Mouse (Mus musculus): Measurements from ENCODE around the gene Gjb5. TPM values are rescaled to one million over a fixed set of nuclear protein-coding genes. Genes with fewer than 3 reads are reported as not detected.

The Gjb5 gene
- polyA plus RNA-seq, 1 experiment, result 0.37 TPM

DNA sequence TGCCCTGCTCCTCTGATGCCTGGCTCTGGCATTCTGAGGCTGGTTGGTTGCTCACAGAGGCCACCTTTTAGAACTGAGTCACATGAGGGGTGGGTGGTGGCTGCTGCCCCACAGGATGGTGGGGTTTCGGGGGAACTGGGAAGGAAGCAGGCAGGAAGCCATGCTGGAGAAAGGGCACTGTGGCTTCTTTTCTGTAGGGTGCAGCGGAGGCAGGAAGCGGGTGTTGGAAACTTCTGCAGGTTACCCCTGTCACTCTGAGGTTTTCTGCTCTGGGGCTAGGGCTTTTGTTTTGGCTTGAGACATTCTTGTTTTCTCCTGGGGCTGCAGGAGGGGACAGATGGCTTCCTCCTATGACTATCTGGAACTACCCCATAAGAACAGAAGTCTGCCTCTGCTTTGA lies 4.5 kb upstream of the Gjb5 start:
- Histone ChIP-seq H3K36me3 (ENCODE audit: control insufficient read depth, insufficient read depth) (no peaks in the 10 kb centered on the region), H3K27me3 (ENCODE audit: control insufficient read depth, insufficient read depth, insufficient read length) (peaks cover 3% of the 10 kb centered on the region), H3K79me2 (ENCODE audit: control insufficient read depth, insufficient read depth) (no peaks in the 10 kb centered on the region), H3K79me3 (ENCODE audit: low read depth) (no peaks in the 10 kb centered on the region), H3K4me3 (ENCODE audit: insufficient read depth, poor library complexity, severe bottlenecking) (no peak overlapping the region), H3ac (ENCODE audit: control insufficient read depth, insufficient read length, low read depth) (no peak overlapping the region)
- TF ChIP-seq MYOG (IDR thresholded peaks at IDR 0.05; ENCODE audit: control insufficient read depth, extremely low read depth, insufficient read length), result no peak
- TF ChIP-seq CTCF (IDR thresholded peaks at IDR 0.05; ENCODE audit: control insufficient read depth, insufficient read depth, insufficient read length), result no peak

DNA sequence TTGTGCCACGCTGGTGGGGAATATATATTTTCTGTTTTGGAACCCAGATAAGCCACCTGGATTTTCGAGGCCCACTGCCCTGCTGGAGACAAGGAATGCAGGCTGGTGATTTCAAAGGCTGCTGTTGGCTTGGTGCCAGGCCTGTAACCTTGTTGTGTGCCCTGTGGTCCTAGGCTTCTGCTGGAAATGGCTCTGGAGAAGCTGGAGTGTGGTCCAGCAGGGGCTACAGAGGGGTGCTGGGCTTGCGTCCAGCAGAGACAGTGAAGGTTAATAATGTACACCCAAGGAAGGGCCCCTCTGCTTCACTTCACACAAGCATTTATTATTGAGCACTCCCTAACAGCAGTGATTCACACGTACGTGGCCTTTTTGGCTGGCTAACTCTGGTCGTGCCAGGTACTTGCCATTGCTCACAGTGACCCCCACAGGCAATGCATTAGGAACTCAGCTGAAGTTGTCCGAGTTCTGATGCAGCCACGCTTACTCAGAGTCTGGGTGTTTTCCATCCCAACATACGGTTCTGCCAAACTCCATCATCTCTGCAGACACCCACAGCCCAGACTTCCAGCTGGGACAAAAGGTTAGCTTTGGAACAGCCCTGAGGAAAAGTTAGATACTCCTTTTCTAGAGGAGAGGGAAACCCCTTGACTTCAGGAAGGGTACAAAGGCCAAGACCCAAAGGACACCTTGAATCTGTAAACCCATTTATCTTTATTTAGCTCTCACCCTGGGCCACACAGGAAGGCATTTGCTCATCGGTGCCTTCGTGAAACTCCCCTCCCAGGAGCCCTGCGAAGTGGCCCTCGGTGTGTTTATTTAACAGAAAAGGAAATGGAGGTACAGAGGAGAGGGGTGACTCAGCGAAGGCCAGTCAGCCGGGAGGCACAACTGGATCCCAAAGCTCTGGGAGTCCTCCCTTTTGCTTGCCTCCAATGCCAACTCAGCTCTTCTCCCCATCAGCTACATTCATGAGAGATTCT lies 3.2 kb downstream of the Gjb5 start:
- Histone ChIP-seq H3K79me3 (ENCODE audit: low read depth) (peaks cover 5% of the 10 kb centered on the region), H3ac (ENCODE audit: control insufficient read depth, insufficient read length, low read depth) (no peak overlapping the region), H3K79me2 (ENCODE audit: control insufficient read depth, insufficient read depth) (peaks cover 10% of the 10 kb centered on the region), H3K36me3 (ENCODE audit: control insufficient read depth, insufficient read depth) (peaks cover 11% of the 10 kb centered on the region), H3K4me3 (ENCODE audit: insufficient read depth, poor library complexity, severe bottlenecking) (no peak overlapping the region), H3K27me3 (ENCODE audit: control insufficient read depth, insufficient read depth, insufficient read length) (no peaks in the 10 kb centered on the region)
- TF ChIP-seq MAX (IDR thresholded peaks at IDR 0.05), result peak; percentile 30
- TF ChIP-seq MYOD1 (IDR thresholded peaks at IDR 0.05; ENCODE audit: control insufficient read depth, insufficient read length, low read depth), result no peak
- peak; percentile 57 for TF ChIP-seq FOSL1 (IDR thresholded peaks at IDR 0.05; ENCODE audit: insufficient read depth, low read length, poor library complexity, severe bottlenecking)

- H3K79me3 ChIP-seq (ENCODE audit: low read depth), result peaks cover 5% of the 10 kb centered on the region
- H3K27me3 ChIP-seq (ENCODE audit: control insufficient read depth, insufficient read depth, insufficient read length), result no peaks in the 10 kb centered on the region
- peaks cover 10% of the 10 kb centered on the region for H3K79me2 ChIP-seq (ENCODE audit: control insufficient read depth, insufficient read depth)
- peaks cover 11% of the 10 kb centered on the region for H3K36me3 ChIP-seq (ENCODE audit: control insufficient read depth, insufficient read depth)
- TF ChIP-seq MAX (IDR thresholded peaks at IDR 0.05) (no peak), CEBPB (IDR thresholded peaks at IDR 0.05; ENCODE audit: low read depth) (no peak), FOSL1 (IDR thresholded peaks at IDR 0.05; ENCODE audit: insufficient read depth, low read length, poor library complexity, severe bottlenecking) (no peak), USF1 (IDR thresholded peaks at IDR 0.05; ENCODE audit: low read depth) (no peak), MYOG (IDR thresholded peaks at IDR 0.05; ENCODE audit: control insufficient read depth, extremely low read depth, insufficient read length) (no peak), MYOD1 (IDR thresholded peaks at IDR 0.05; ENCODE audit: control insufficient read depth, insufficient read length, low read depth) (no peak), CTCF (IDR thresholded peaks at IDR 0.05; ENCODE audit: control insufficient read depth, insufficient read depth, insufficient read length) (no peak)
- no peak within 1 kb of the TSS for H3K4me3 ChIP-seq (ENCODE audit: insufficient read depth, poor library complexity, severe bottlenecking)
- H3ac ChIP-seq (ENCODE audit: control insufficient read depth, insufficient read length, low read depth), result no peak within 1 kb of the TSS
These were observed 4.0 kb downstream of the Gjb5 start, which contains the start of gene Gjb4 for GRCm38 (mm10) chr4:127353951-127354438. TSS of gene Gjb4 (minus strand) at chr4:127354081.

DNA sequence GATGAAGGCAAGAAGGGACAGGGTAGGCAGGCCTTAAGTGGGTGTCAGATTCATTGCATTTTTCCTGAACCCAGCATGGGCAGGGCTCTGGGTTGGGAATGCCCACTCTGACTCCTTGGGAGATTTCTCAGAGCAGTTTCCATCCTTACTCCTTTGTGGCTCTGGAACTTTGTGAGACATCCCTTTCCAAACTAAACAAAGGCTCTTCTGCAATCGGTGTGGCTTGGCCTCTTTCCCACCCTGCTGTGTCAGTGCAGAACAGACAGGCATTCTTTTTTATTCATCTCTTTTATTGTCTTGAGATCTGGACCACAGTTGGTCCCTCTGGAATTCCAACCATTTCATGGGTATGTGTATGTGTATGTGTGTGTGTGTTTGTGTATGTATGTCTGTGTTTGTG lies 5.4 kb downstream of the Gjb5 start:
- H3K79me3 ChIP-seq (ENCODE audit: low read depth), result peaks cover 5% of the 10 kb centered on the region
- no peak overlapping the region for H3K4me3 ChIP-seq (ENCODE audit: insufficient read depth, poor library complexity, severe bottlenecking)
- H3K79me2 ChIP-seq (ENCODE audit: control insufficient read depth, insufficient read depth), result peaks cover 10% of the 10 kb centered on the region
- H3ac ChIP-seq (ENCODE audit: control insufficient read depth, insufficient read length, low read depth), result no peak overlapping the region
- TF ChIP-seq CEBPB (IDR thresholded peaks at IDR 0.05; ENCODE audit: low read depth) (peak; percentile 96), MYOG (IDR thresholded peaks at IDR 0.05; ENCODE audit: control insufficient read depth, extremely low read depth, insufficient read length) (no peak), FOSL1 (IDR thresholded peaks at IDR 0.05; ENCODE audit: insufficient read depth, low read length, poor library complexity, severe bottlenecking) (no peak), MYOD1 (IDR thresholded peaks at IDR 0.05; ENCODE audit: control insufficient read depth, insufficient read length, low read depth) (peak; percentile 4), CTCF (IDR thresholded peaks at IDR 0.05; ENCODE audit: control insufficient read depth, insufficient read depth, insufficient read length) (no peak), MAX (IDR thresholded peaks at IDR 0.05) (no peak)
- no peaks in the 10 kb centered on the region for H3K27me3 ChIP-seq (ENCODE audit: control insufficient read depth, insufficient read depth, insufficient read length)
- peaks cover 11% of the 10 kb centered on the region for H3K36me3 ChIP-seq (ENCODE audit: control insufficient read depth, insufficient read depth)

DNA sequence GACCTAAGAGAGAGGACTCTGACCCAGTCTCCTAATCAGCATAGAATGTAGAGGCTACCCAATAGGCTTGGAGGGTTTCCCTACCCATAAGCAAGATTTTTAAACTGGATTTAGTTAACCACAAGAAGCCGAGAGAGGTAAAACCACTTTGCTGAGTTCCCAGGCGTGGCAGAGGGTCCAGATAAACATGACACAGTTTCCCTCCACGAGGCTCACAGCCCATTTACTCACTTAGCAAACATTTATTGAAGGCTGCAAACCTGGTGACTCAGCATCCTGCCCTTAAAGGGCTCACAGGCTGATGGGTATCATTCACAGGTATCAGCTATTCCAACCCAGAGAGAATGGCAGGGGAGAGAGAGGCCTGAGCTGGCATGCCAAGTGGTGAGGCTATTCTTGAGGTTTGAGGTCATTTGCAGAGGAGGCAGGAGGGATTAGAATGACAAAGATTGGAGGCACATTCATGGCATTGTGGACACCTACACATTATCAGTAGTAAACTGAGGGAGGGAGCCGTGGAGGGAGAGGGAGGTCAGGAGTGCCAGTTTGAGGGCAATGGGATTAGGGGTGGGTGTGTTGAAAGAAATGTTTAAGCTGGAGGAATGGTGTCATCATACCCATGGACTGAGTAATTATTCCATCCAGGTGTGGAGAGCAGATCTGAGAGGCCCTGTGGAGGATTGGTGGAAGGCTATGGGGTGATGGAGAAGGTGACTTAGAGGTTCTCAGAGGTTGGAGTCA lies 8.3 kb downstream of the Gjb5 start:
- Histone ChIP-seq H3K79me3 (ENCODE audit: low read depth) (peaks cover 5% of the 10 kb centered on the region), H3K27me3 (ENCODE audit: control insufficient read depth, insufficient read depth, insufficient read length) (no peaks in the 10 kb centered on the region), H3K36me3 (ENCODE audit: control insufficient read depth, insufficient read depth) (peaks cover 11% of the 10 kb centered on the region), H3K79me2 (ENCODE audit: control insufficient read depth, insufficient read depth) (peaks cover 10% of the 10 kb centered on the region), H3K4me3 (ENCODE audit: insufficient read depth, poor library complexity, severe bottlenecking) (no peak overlapping the region), H3ac (ENCODE audit: control insufficient read depth, insufficient read length, low read depth) (no peak overlapping the region)
- no peak for TF ChIP-seq MYOG (IDR thresholded peaks at IDR 0.05; ENCODE audit: control insufficient read depth, extremely low read depth, insufficient read length)
- peak; percentile 60 for TF ChIP-seq FOSL1 (IDR thresholded peaks at IDR 0.05; ENCODE audit: insufficient read depth, low read length, poor library complexity, severe bottlenecking)
- TF ChIP-seq MAX (IDR thresholded peaks at IDR 0.05), result peak; percentile 94
- TF ChIP-seq USF1 (IDR thresholded peaks at IDR 0.05; ENCODE audit: low read depth), result no peak

Data from C2C12 (cell line).